Mouse (Mus musculus) limb, embryonic 14.5 days (tissue): ENCODE measurements around the gene Zfp280d. TPM values are rescaled to one million over a fixed set of nuclear protein-coding genes. Genes with fewer than 3 reads are reported as not detected.

Source experiments
- ATAC-seq: fragments of 200-750 bp; cut with Nextera tagmentation; 2 replicates; pipeline ENCODE4 v1.8.0; 2017; ENCODE audit warnings: low read depth, moderate number of reproducible peaks, moderate TSS enrichment; ENCODE audit not compliant: low FRiP score
- DNase-seq: peaks from one replicate; pipeline ENCODE4 v3.0.0-alpha.2; 2015; ENCODE audit warnings: low spot score
- H3K27ac ChIP-seq: fragments of 300-500 bp; sonication (generic); replicated peaks from 2 replicates; pipeline ENCODE4 v1.5.1; 2014; ENCODE audit warnings: low read depth, mild to moderate bottlenecking, low read length, moderate library complexity, mixed read lengths
- H3K27me3 ChIP-seq: fragments of 300-500 bp; sonication (generic); 2 replicates; pipeline ENCODE4 v1.6.1; 2014; ENCODE audit warnings: low read length, mixed read lengths; ENCODE audit not compliant: control insufficient read depth, insufficient read depth
- H3K36me3 ChIP-seq: fragments of 300-500 bp; sonication (generic); 2 replicates; pipeline ENCODE4 v1.6.1; 2014; ENCODE audit warnings: mild to moderate bottlenecking, low read length, moderate library complexity, mixed read lengths; ENCODE audit not compliant: control insufficient read depth, insufficient read depth
- H3K4me1 ChIP-seq: fragments of 300-500 bp; sonication (generic); 2 replicates; pipeline ENCODE4 v1.6.1; 2014; ENCODE audit warnings: antibody characterized with exemption, low read length, mixed read lengths; ENCODE audit not compliant: control insufficient read depth, insufficient read depth
- H3K4me2 ChIP-seq: fragments of 300-500 bp; sonication (generic); replicated peaks from 2 replicates; pipeline ENCODE4 v1.6.1; 2014; ENCODE audit warnings: low read depth, mild to moderate bottlenecking, low read length, moderate library complexity; ENCODE audit not compliant: severe bottlenecking
- H3K4me3 ChIP-seq: fragments of 300-500 bp; sonication (generic); replicated peaks from 2 replicates; pipeline ENCODE4 v1.5.1; 2014; ENCODE audit warnings: low read length
- H3K9ac ChIP-seq: fragments of 300-500 bp; sonication (generic); 2 replicates; pipeline ENCODE4 v1.6.1; 2014; ENCODE audit warnings: mild to moderate bottlenecking, low read depth, low read length, moderate library complexity; ENCODE audit not compliant: severe bottlenecking
- H3K9me3 ChIP-seq: fragments of 300-500 bp; sonication (generic); 2 replicates; pipeline ENCODE4 v1.6.1; 2016; ENCODE audit warnings: low read length; ENCODE audit not compliant: control insufficient read depth
- POLR2A ChIP-seq: fragments of 200-500 bp; IDR thresholded peaks from 2 replicates; pipeline ENCODE4 v1.8.0; 2012; ENCODE audit warnings: inconsistent platforms, mild to moderate bottlenecking, moderate library complexity, borderline replicate concordance; ENCODE audit not compliant: insufficient read depth, insufficient read length; ENCODE audit errors: extremely low read depth
- WGBS: fragments of 180-500 bp; shearing (Covaris S2); extraction: QIAGEN DNeasy Blood & Tissue Kit; methylation state at CpG from one replicate; pipeline ENCODE4 v1.1.7; 2014; 5-methylcytosine and 5-hydroxymethylcytosine counted together
- polyA plus RNA-seq, 2 experiments: library from polyadenylated mRNA; depleted of rRNA in 1 of 2; stranded (reverse) in 1 of 2; unstranded in 1 of 2; fragments of >200 nt; fragmentation: Nextera tagmentation in 1 of 2; extraction: Ambion mirVana in 1 of 2; gene quantifications; 2 replicates each; pipeline versions ENCODE4 v1.2.1 to v1.2.3; 2012 to 2014

The Zfp280d gene
- polyA plus RNA-seq, 2 experiments, result 39.1 to 60.6 TPM

DNA sequence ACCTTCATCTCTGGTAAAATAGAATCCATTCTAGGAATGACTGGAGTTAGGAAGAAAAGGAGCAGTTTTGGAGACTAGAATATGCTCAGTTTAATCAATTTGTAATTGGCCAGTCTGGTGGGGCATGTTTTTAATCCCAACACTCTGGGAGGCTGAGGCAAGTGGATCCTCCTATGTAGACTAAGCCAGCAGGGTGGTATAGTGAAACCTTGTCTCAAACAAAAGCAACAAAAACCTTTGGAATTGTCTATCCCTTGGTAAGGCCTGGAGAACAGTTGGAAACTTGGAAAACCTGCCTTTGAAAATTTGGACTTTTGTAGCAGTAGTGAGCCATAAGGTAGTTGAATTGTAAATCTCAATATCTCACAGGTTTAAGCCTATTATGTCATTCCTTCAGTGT lies 2.3 kb downstream of the Zfp280d start:
- no peak overlapping the region for H3K9ac ChIP-seq
- no peaks in the 10 kb centered on the region for H3K9me3 ChIP-seq
- H3K27me3 ChIP-seq, result no peaks in the 10 kb centered on the region
- H3K36me3 ChIP-seq, result no peaks in the 10 kb centered on the region
- peaks cover 10% of the 10 kb centered on the region for H3K4me1 ChIP-seq
- DNase-seq (no peak), ATAC-seq (no peak)
- no peak for TF ChIP-seq POLR2A
- no peak overlapping the region for H3K4me3 ChIP-seq
- no peak overlapping the region for H3K27ac ChIP-seq
- no peak overlapping the region for H3K4me2 ChIP-seq

DNA sequence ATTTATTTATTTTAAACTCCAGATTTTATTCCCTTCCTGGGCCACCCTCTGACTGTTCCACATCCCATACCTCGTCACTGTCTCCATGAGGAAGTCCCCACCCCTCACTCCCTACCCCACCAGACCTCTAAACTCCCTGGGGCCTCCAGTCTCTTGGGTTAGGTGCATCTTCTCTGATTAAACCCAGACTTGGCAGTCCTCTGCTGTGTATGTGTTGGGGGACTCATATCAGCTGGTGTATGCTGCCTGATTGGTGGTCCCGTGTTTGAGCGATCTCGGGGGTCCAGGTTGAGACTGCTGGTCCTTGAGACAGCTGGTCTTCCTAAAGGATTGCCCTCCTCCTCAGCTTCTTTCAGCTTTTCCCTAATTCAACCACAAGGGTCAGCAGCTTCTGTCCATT lies 5.3 kb downstream of the Zfp280d start:
- no peak for DNase-seq
- ATAC-seq, result no peak
- 85% methylated on average over 4 of the region's 4 CpGs for WGBS

DNA sequence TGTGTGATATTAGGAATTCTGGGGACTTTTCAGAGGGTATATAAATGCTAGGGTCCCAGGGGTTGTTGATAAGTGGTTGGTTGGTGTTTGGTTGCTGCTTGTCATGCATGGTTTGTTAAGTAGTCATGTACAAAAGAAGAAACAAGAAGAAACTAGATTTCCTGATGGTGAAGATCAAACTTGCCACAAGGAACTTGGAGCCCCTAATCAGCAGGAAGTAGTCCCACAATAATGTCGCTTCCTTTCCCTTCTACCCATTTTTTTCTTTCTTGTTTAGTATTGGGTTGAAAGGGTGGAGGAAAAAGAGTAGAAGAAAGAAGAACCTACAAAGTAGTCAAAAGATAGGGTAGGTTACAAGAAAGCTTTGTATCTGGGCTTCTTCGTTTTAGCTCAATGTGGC lies 13.0 kb downstream of the Zfp280d start:
- no peak overlapping the region for H3K4me3 ChIP-seq
- no peak for TF ChIP-seq POLR2A
- 91% methylated on average over 2 of the region's 2 CpGs for WGBS

More for the DNA sequence above, 5.3 kb downstream of the Zfp280d start:
- Histone ChIP-seq H3K4me3 (no peak overlapping the region), H3K27ac (no peak overlapping the region), H3K4me1 (peaks cover 6% of the 10 kb centered on the region), H3K36me3 (no peaks in the 10 kb centered on the region), H3K4me2 (no peak overlapping the region), H3K9ac (no peak overlapping the region), H3K9me3 (no peaks in the 10 kb centered on the region), H3K27me3 (no peaks in the 10 kb centered on the region)
- TF ChIP-seq POLR2A, result no peak

DNA sequence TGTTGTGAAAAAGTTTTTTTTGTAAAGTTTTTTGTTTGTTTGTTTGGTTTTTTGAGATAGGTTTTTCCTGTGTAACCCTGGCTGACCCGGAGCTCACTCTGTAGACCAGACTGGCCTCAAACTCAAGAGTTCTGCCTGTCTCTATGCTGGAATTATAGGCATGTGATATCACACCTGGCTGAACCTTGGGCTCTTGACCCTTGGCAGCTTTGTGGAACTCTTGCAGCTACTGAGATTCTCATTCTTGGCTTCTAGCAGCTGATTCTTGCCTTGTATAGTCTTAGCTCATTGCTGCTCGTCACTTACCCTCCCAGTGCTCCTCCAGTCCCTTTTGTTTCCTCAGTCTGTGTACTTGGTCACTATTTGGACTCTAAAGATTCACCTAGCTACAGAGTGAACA lies 13.6 kb downstream of the Zfp280d start:
- Histone ChIP-seq H3K27ac (no peak overlapping the region), H3K27me3 (no peaks in the 10 kb centered on the region), H3K4me3 (no peak overlapping the region), H3K9ac (no peak overlapping the region), H3K36me3 (peaks cover 9% of the 10 kb centered on the region), H3K9me3 (no peaks in the 10 kb centered on the region), H3K4me2 (no peak overlapping the region), H3K4me1 (no peaks in the 10 kb centered on the region)
- DNase-seq (no peak), ATAC-seq (no peak)
- WGBS, result 87% methylated on average over 2 of the region's 2 CpGs
- no peak for TF ChIP-seq POLR2A

More for the DNA sequence above, 13.0 kb downstream of the Zfp280d start:
- H3K4me1 ChIP-seq, result no peaks in the 10 kb centered on the region
- DNase-seq (no peak), ATAC-seq (no peak)
- peaks cover 9% of the 10 kb centered on the region for H3K36me3 ChIP-seq
- H3K9ac ChIP-seq, result no peak overlapping the region
- H3K9me3 ChIP-seq, result no peaks in the 10 kb centered on the region
- no peak overlapping the region for H3K4me2 ChIP-seq
- no peak overlapping the region for H3K27ac ChIP-seq
- H3K27me3 ChIP-seq, result no peaks in the 10 kb centered on the region

DNA sequence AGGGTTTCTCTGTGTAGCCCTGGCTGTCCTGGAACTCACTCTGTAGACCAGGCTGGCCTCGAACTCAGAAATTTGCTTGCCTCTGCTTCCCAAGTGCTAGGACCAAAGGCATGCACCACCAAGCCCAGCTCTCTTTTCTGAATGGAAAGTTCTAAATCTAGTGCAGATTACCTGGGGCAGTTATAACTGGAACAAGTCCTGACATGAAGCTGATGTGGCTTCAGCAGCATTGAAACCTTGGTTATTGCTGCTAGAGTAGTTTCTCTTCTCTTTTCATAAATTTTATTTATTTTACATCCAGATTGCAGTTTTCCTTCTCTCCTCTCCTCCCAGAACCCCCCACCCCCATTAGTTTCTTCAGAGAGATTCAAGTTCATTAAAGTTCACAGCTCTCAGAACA lies 14.4 kb downstream of the Zfp280d start:
- Histone ChIP-seq H3K4me1 (no peaks in the 10 kb centered on the region), H3K4me3 (no peak overlapping the region), H3K9ac (no peak overlapping the region), H3K36me3 (peaks cover 9% of the 10 kb centered on the region), H3K27ac (no peak overlapping the region), H3K27me3 (no peaks in the 10 kb centered on the region), H3K4me2 (no peak overlapping the region), H3K9me3 (no peaks in the 10 kb centered on the region)
- WGBS, result 100% methylated on average over 1 of the region's 1 CpGs
- TF ChIP-seq POLR2A, result no peak
- DNase-seq, result no peak
- ATAC-seq, result no peak

DNA sequence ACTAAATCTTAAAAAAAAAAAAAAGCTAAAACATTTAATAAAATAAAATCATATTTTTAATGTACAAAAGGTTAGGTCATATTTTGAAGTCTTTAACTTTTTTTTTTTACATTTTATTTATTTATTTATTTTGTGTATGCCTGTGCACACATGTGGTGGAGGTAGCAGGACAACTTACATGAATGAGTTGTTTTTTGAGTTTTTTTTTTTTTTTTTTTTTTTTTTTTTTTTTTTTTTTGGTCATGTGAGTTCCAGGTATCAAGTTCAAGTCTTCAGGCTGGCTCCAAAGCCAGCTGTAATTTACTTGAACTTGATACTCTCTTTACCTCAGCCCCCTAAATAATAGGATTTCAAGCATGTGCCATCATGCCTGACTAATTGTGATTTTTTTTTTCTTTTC lies 19.4 kb downstream of the Zfp280d start:
- ATAC-seq, result no peak

More for the DNA sequence above, 19.4 kb downstream of the Zfp280d start:
- no peak overlapping the region for H3K4me3 ChIP-seq
- no peaks in the 10 kb centered on the region for H3K27me3 ChIP-seq
- H3K9ac ChIP-seq, result no peak overlapping the region
- no peak for TF ChIP-seq POLR2A
- no peak for DNase-seq
- no peaks in the 10 kb centered on the region for H3K9me3 ChIP-seq
- no peak overlapping the region for H3K27ac ChIP-seq
- no peaks in the 10 kb centered on the region for H3K4me1 ChIP-seq
- H3K4me2 ChIP-seq, result no peak overlapping the region
- H3K36me3 ChIP-seq, result peaks cover 8% of the 10 kb centered on the region
